In the genomic region with DNA sequence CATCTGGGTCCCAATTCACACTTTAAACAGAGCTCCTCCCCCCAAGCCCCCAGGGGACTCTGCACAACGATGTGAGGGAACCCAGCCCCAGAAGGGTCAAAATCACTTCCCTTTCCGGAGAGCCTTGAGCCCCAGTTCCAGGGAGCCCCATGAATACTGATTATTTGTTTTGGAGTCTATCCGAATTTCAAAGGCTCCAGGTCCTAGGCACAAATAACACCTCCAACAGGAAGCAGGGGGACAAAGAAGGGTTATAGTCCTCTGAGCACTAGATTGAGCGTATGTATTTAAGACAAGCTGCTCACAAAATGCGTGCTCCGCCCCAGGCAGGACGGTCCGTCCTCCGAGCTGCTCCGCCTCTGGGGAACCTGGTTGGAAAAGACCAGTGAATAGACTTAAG, we compare ENCODE assay signal across 31 mouse cellular contexts.
"Had no signal": no experiment of that assay in that cellular context is flagged by ENCODE, and none has a peak within 500 bp of the region (broad histone marks: within the 10 kb centered on the region; RNA-seq: fewer than 3 reads in every experiment).

No protein-coding gene starts in this region.

- H3K9ac ChIP-seq: limb, embryonic 12.5 days; limb, embryonic 13.5 days; limb, embryonic 15.5 days; liver, embryonic 12.5 days; liver, embryonic 13.5 days; liver, embryonic 14.5 days; liver, embryonic 15.5 days; liver, postnatal 0 days; lung, embryonic 14.5 days; lung, embryonic 15.5 days; midbrain, embryonic 12.5 days; midbrain, embryonic 13.5 days; neural tube, embryonic 12.5 days had no signal

- H3K27me3 ChIP-seq: limb, embryonic 12.5 days; limb, embryonic 13.5 days; limb, embryonic 15.5 days; liver, embryonic 12.5 days; liver, embryonic 13.5 days; liver, embryonic 15.5 days; lung, embryonic 15.5 days; midbrain, embryonic 12.5 days; midbrain, embryonic 13.5 days; neural tube, embryonic 12.5 days had no signal

- H3K9me3 ChIP-seq: limb, embryonic 10.5 days; limb, embryonic 12.5 days; limb, embryonic 13.5 days; limb, embryonic 15.5 days; liver, embryonic 12.5 days; liver, embryonic 13.5 days; liver, embryonic 15.5 days; lung, embryonic 15.5 days; megakaryocyte, embryonic 14.5 days; midbrain, embryonic 10.5 days; midbrain, embryonic 12.5 days; midbrain, embryonic 13.5 days; neural tube, embryonic 12.5 days had no signal

- H3K27ac ChIP-seq: limb, embryonic 10.5 days; limb, embryonic 12.5 days; limb, embryonic 13.5 days; limb, embryonic 15.5 days; liver, embryonic 12.5 days; liver, embryonic 13.5 days; liver, embryonic 14.5 days; liver, embryonic 15.5 days; lung, embryonic 15.5 days; macrophage; midbrain, embryonic 10.5 days; midbrain, embryonic 12.5 days; midbrain, embryonic 13.5 days; neural tube, embryonic 12.5 days had no signal

- H3K36me3 ChIP-seq: limb, embryonic 10.5 days; limb, embryonic 12.5 days; limb, embryonic 13.5 days; limb, embryonic 15.5 days; liver, embryonic 12.5 days; liver, embryonic 13.5 days; liver, embryonic 15.5 days; lung, embryonic 15.5 days; midbrain, embryonic 10.5 days; midbrain, embryonic 12.5 days; midbrain, embryonic 13.5 days; neural tube, embryonic 12.5 days had no signal

- ATAC-seq: liver, embryonic 12.5 days; liver, postnatal 0 days; lung, postnatal 0 days; midbrain, embryonic 13.5 days; midbrain, embryonic 16.5 days had no signal

- H3K4me1 ChIP-seq: limb, embryonic 10.5 days; limb, embryonic 12.5 days; limb, embryonic 13.5 days; liver, embryonic 12.5 days; liver, embryonic 13.5 days; liver, embryonic 15.5 days; lung, embryonic 15.5 days; megakaryocyte, embryonic 14.5 days; midbrain, embryonic 10.5 days; midbrain, embryonic 12.5 days; midbrain, embryonic 13.5 days; neural tube, embryonic 12.5 days had no signal

- DNase-seq: left cerebral cortex, postnatal 4 days; liver; liver, embryonic 13.5 days; liver, postnatal 0 days; lung, adult 18-20 months; lung, adult 2 months; lung, embryonic 14.5 days; lung, postnatal 10 days; lung, postnatal 14 days; lung, postnatal 36 days; lung, postnatal 4 days; midbrain, embryonic 14.5 days had no signal

- H3K4me2 ChIP-seq: limb, embryonic 12.5 days; limb, embryonic 13.5 days; limb, embryonic 15.5 days; liver, embryonic 11.5 days; liver, embryonic 12.5 days; liver, embryonic 13.5 days; liver, embryonic 15.5 days; lung, embryonic 14.5 days; lung, embryonic 15.5 days; midbrain, embryonic 11.5 days; midbrain, embryonic 12.5 days; midbrain, embryonic 13.5 days; neural tube, embryonic 12.5 days had no signal

- H3K4me3 ChIP-seq: limb, embryonic 10.5 days; limb, embryonic 12.5 days; limb, embryonic 13.5 days; limb, embryonic 15.5 days; liver, embryonic 12.5 days; liver, embryonic 13.5 days; liver, embryonic 15.5 days; lung, embryonic 15.5 days; megakaryocyte, embryonic 14.5 days; midbrain, embryonic 10.5 days; midbrain, embryonic 12.5 days; midbrain, embryonic 13.5 days; myocyte; neural tube, embryonic 12.5 days had no signal
